Mouse (Mus musculus): ENCODE measurements around the gene Ncl. TPM values are rescaled to one million over a fixed set of nuclear protein-coding genes. Genes with fewer than 3 reads are reported as not detected.

Ncl gene
- 295 and 332 TPM in 2 replicates for polyA plus RNA-seq (2015; fragmentation: Nextera tagmentation; extraction: Ambion mirVana)

- H3K27me3 ChIP-seq (ENCODE audit: insufficient read depth, low read length): no peaks in the 10 kb centered on the region
- peak within 1 kb of the TSS; percentile 84 for H3K4me2 ChIP-seq (ENCODE audit: low read length)
- WGBS: 1% methylated on average over 90 of the region's 102 CpGs
- DNase-seq (ENCODE audit: low spot score) (peak; percentile 99), ATAC-seq (replicated peaks; ENCODE audit: low FRiP score, low read depth) (peak; percentile 98)
- no peak; the same call in 1 of the 2 replicates for TF ChIP-seq CTCF (IDR thresholded peaks at IDR 0.05; ENCODE audit: low read depth)
- peak within 1 kb of the TSS; percentile 99 for H3K27ac ChIP-seq
- no peaks in the 10 kb centered on the region; the same call in 1 of the 2 replicates for H3K4me1 ChIP-seq (replicated peaks; ENCODE audit: insufficient read depth, low read length)
- H3K4me3 ChIP-seq (replicated peaks; ENCODE audit: low read depth, low read length): peak within 1 kb of the TSS; percentile 78
- no peaks in the 10 kb centered on the region for H3K9me3 ChIP-seq (replicated peaks; ENCODE audit: low read length)
- H3K9ac ChIP-seq (ENCODE audit: low read depth, low read length): peak within 1 kb of the TSS; percentile 92
- H3K36me3 ChIP-seq (ENCODE audit: insufficient read depth, low read length): peaks cover 29% of the 10 kb centered on the region
Measured at GRCm38 (mm10) chr1:86358906-86359797, at the start of gene Ncl. Gene Ncl, minus strand, starts transcription at chr1:86359400.

- Histone ChIP-seq H3K4me2 (ENCODE audit: low read length) (no peak overlapping the region), H3K27me3 (ENCODE audit: insufficient read depth, low read length) (no peaks in the 10 kb centered on the region), H3K36me3 (ENCODE audit: insufficient read depth, low read length) (no peaks in the 10 kb centered on the region), H3K9ac (ENCODE audit: low read depth, low read length) (no peak overlapping the region), H3K27ac (no peak overlapping the region), H3K4me3 (replicated peaks; ENCODE audit: low read depth, low read length) (no peak overlapping the region), H3K9me3 (replicated peaks; ENCODE audit: low read length) (no peaks in the 10 kb centered on the region), H3K4me1 (replicated peaks; ENCODE audit: insufficient read depth, low read length) (no peaks in the 10 kb centered on the region)
- ATAC-seq (replicated peaks; ENCODE audit: low FRiP score, low read depth) (no peak), DNase-seq (ENCODE audit: low spot score) (no peak)
- no peak for TF ChIP-seq CTCF (IDR thresholded peaks at IDR 0.05; ENCODE audit: low read depth)
- 67% methylated on average over 10 of the region's 10 CpGs for WGBS
Measured at GRCm38 (mm10) chr1:86408515-86408914, 49.3 kb upstream of the Ncl start.

DNA sequence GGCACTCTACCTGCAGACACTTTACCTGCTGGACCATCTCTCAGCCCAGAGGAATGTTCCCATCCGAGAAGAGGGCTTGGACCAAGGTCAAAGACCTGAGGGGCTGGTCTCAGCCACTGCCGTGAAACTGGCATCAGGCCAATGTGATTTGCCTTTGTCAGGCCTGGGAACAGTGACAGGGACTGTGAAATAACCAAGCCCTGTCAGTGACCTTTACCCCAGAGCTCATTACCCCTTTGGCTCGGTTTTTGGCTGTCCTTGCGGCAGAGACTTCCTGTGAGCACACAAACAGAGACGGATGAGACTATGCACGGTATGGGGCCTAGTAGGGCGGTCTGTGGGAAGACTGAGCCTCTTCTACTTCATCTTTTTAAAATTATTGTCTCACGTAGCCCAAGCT lies 47.7 kb upstream of the Ncl start:
- ATAC-seq (replicated peaks; ENCODE audit: low FRiP score, low read depth) (no peak), DNase-seq (ENCODE audit: low spot score) (no peak)
- no peak overlapping the region for H3K27ac ChIP-seq
- no peaks in the 10 kb centered on the region for H3K4me1 ChIP-seq (replicated peaks; ENCODE audit: insufficient read depth, low read length)
- TF ChIP-seq CTCF (IDR thresholded peaks at IDR 0.05; ENCODE audit: low read depth): no peak
- no peak overlapping the region for H3K9ac ChIP-seq (ENCODE audit: low read depth, low read length)
- no peaks in the 10 kb centered on the region for H3K27me3 ChIP-seq (ENCODE audit: insufficient read depth, low read length)
- H3K9me3 ChIP-seq (replicated peaks; ENCODE audit: low read length): no peaks in the 10 kb centered on the region
- H3K36me3 ChIP-seq (ENCODE audit: insufficient read depth, low read length): no peaks in the 10 kb centered on the region
- H3K4me3 ChIP-seq (replicated peaks; ENCODE audit: low read depth, low read length): no peak overlapping the region
- WGBS: 45% methylated on average over 8 of the region's 8 CpGs
- H3K4me2 ChIP-seq (ENCODE audit: low read length): no peak overlapping the region

- H3K4me3 ChIP-seq (replicated peaks; ENCODE audit: low read depth, low read length): no peak overlapping the region
- no peak overlapping the region for H3K27ac ChIP-seq
- H3K9me3 ChIP-seq (replicated peaks; ENCODE audit: low read length): no peaks in the 10 kb centered on the region
- H3K9ac ChIP-seq (ENCODE audit: low read depth, low read length): no peak overlapping the region
- H3K27me3 ChIP-seq (ENCODE audit: insufficient read depth, low read length): no peaks in the 10 kb centered on the region
- WGBS: 64% methylated on average over 4 of the region's 4 CpGs
- no peak for TF ChIP-seq CTCF (IDR thresholded peaks at IDR 0.05; ENCODE audit: low read depth)
- no peak overlapping the region for H3K4me2 ChIP-seq (ENCODE audit: low read length)
- no peaks in the 10 kb centered on the region for H3K36me3 ChIP-seq (ENCODE audit: insufficient read depth, low read length)
- DNase-seq (ENCODE audit: low spot score): no peak
- no peak for ATAC-seq (replicated peaks; ENCODE audit: low FRiP score, low read depth)
- no peaks in the 10 kb centered on the region for H3K4me1 ChIP-seq (replicated peaks; ENCODE audit: insufficient read depth, low read length)
Measured at GRCm38 (mm10) chr1:86406313-86406712, 47.1 kb upstream of the Ncl start.

GRCm38 (mm10) chr1:86404834-86405233 lies 45.6 kb upstream of the Ncl start:
- Histone ChIP-seq H3K9ac (ENCODE audit: low read depth, low read length) (no peak overlapping the region), H3K27me3 (ENCODE audit: insufficient read depth, low read length) (no peaks in the 10 kb centered on the region), H3K4me2 (ENCODE audit: low read length) (no peak overlapping the region), H3K4me3 (replicated peaks; ENCODE audit: low read depth, low read length) (no peak overlapping the region), H3K36me3 (ENCODE audit: insufficient read depth, low read length) (no peaks in the 10 kb centered on the region), H3K4me1 (replicated peaks; ENCODE audit: insufficient read depth, low read length) (no peaks in the 10 kb centered on the region), H3K27ac (no peak overlapping the region), H3K9me3 (replicated peaks; ENCODE audit: low read length) (no peaks in the 10 kb centered on the region)
- TF ChIP-seq CTCF (IDR thresholded peaks at IDR 0.05; ENCODE audit: low read depth): peak; percentile 63
- ATAC-seq (replicated peaks; ENCODE audit: low FRiP score, low read depth): no peak
- DNase-seq (ENCODE audit: low spot score): no peak
- 60% methylated on average over 5 of the region's 5 CpGs for WGBS

DNA sequence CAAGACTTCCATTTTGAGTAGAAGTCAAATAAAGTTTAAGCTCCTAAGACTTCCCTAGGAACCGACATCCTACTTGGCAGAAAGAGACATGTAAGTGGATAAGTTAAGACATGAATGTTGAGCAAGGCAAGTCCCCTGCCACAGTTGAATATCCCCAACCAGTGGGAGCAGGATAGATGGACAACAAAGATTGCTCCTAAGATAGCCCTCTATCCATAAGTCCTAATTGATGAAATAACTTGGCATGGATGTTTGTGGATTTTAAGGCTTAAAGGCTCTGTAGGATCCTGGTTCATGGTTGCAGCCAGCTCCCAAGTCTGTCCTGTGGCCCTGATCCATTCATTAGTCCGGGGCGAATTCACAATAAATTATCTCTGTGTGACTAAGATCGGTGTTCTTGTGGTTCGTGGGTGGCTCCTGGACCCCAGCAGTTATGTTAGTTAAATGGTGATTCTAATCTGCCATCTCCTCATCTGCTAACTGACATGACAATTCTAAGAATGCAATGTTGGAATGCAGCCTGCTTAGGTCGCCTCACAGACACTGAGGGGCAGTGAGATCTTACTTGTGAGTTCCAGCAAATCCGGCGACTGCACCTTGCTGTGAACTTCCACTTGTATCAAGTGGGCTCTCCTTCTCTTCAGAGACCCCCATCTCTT lies 41.0 kb upstream of the Ncl start:
- TF ChIP-seq CTCF (IDR thresholded peaks at IDR 0.05; ENCODE audit: low read depth): no peak
- no peaks in the 10 kb centered on the region for H3K4me1 ChIP-seq (replicated peaks; ENCODE audit: insufficient read depth, low read length)
- H3K4me2 ChIP-seq (ENCODE audit: low read length): no peak overlapping the region
- H3K27ac ChIP-seq: no peak overlapping the region
- no peaks in the 10 kb centered on the region for H3K36me3 ChIP-seq (ENCODE audit: insufficient read depth, low read length)
- ATAC-seq (replicated peaks; ENCODE audit: low FRiP score, low read depth) (no peak), DNase-seq (ENCODE audit: low spot score) (no peak)
- H3K27me3 ChIP-seq (ENCODE audit: insufficient read depth, low read length): no peaks in the 10 kb centered on the region
- WGBS: 53% methylated on average over 8 of the region's 8 CpGs
- H3K9me3 ChIP-seq (replicated peaks; ENCODE audit: low read length): no peaks in the 10 kb centered on the region
- H3K4me3 ChIP-seq (replicated peaks; ENCODE audit: low read depth, low read length): no peak overlapping the region
- H3K9ac ChIP-seq (ENCODE audit: low read depth, low read length): no peak overlapping the region
